Mouse (Mus musculus): ENCODE measurements around the gene Gm37240. TPM values are rescaled to one million over a fixed set of nuclear protein-coding genes. Genes with fewer than 3 reads are reported as not detected.

Gene Gm37240
- polyA plus RNA-seq, 1 experiment from 2014 or later: 0.11 TPM

- Histone ChIP-seq H3K27ac (replicated peaks; ENCODE audit: low read depth, low read length) (no peak overlapping the region), H3K4me1 (ENCODE audit: control insufficient read depth, insufficient read depth, low read length) (no peaks in the 10 kb centered on the region), H3K36me3 (ENCODE audit: control insufficient read depth, insufficient read depth, low read length) (no peaks in the 10 kb centered on the region), H3K9me3 (ENCODE audit: control insufficient read depth, low read length) (no peaks in the 10 kb centered on the region), H3K4me2 (ENCODE audit: low read length) (no peak overlapping the region), H3K9ac (replicated peaks; ENCODE audit: low read length) (no peak overlapping the region), H3K27me3 (ENCODE audit: control insufficient read depth, insufficient read depth, low read length) (no peaks in the 10 kb centered on the region), H3K4me3 (replicated peaks; ENCODE audit: low read depth, low read length) (no peak overlapping the region)
- 88% methylated on average over 6 of the region's 6 CpGs for WGBS
- DNase-seq: no peak
- ATAC-seq (ENCODE audit: low FRiP score, low TSS enrichment): no peak
Observed at GRCm38 (mm10) chr3:85148038-85148550, 739.2 kb downstream of the Gm37240 start.

- H3K4me2 ChIP-seq (ENCODE audit: low read length): no peak overlapping the region
- 46% methylated on average over 7 of the region's 7 CpGs for WGBS
- no peak for ATAC-seq (ENCODE audit: low FRiP score, low TSS enrichment)
- H3K4me3 ChIP-seq (replicated peaks; ENCODE audit: low read depth, low read length): no peak overlapping the region
- H3K4me1 ChIP-seq (ENCODE audit: control insufficient read depth, insufficient read depth, low read length): no peaks in the 10 kb centered on the region
- H3K27ac ChIP-seq (replicated peaks; ENCODE audit: low read depth, low read length): no peak overlapping the region
- no peaks in the 10 kb centered on the region for H3K27me3 ChIP-seq (ENCODE audit: control insufficient read depth, insufficient read depth, low read length)
- H3K9ac ChIP-seq (replicated peaks; ENCODE audit: low read length): no peak overlapping the region
- H3K9me3 ChIP-seq (ENCODE audit: control insufficient read depth, low read length): no peaks in the 10 kb centered on the region
- no peak for DNase-seq
- H3K36me3 ChIP-seq (ENCODE audit: control insufficient read depth, insufficient read depth, low read length): no peaks in the 10 kb centered on the region
Observed at GRCm38 (mm10) chr3:85145568-85145967, 741.8 kb downstream of the Gm37240 start.

GRCm38 (mm10) chr3:85145076-85145475 is 742.2 kb downstream of the Gm37240 start:
- Histone ChIP-seq H3K4me3 (replicated peaks; ENCODE audit: low read depth, low read length) (no peak overlapping the region), H3K27me3 (ENCODE audit: control insufficient read depth, insufficient read depth, low read length) (no peaks in the 10 kb centered on the region), H3K36me3 (ENCODE audit: control insufficient read depth, insufficient read depth, low read length) (no peaks in the 10 kb centered on the region), H3K4me2 (ENCODE audit: low read length) (no peak overlapping the region), H3K27ac (replicated peaks; ENCODE audit: low read depth, low read length) (no peak overlapping the region), H3K9ac (replicated peaks; ENCODE audit: low read length) (no peak overlapping the region), H3K4me1 (ENCODE audit: control insufficient read depth, insufficient read depth, low read length) (no peaks in the 10 kb centered on the region), H3K9me3 (ENCODE audit: control insufficient read depth, low read length) (no peaks in the 10 kb centered on the region)
- DNase-seq (no peak), ATAC-seq (ENCODE audit: low FRiP score, low TSS enrichment) (no peak)
- WGBS: 90% methylated on average over 4 of the region's 4 CpGs

- Histone ChIP-seq H3K27me3 (ENCODE audit: control insufficient read depth, insufficient read depth, low read length) (no peaks in the 10 kb centered on the region), H3K4me3 (replicated peaks; ENCODE audit: low read depth, low read length) (no peak overlapping the region), H3K4me1 (ENCODE audit: control insufficient read depth, insufficient read depth, low read length) (no peaks in the 10 kb centered on the region), H3K27ac (replicated peaks; ENCODE audit: low read depth, low read length) (no peak overlapping the region), H3K4me2 (ENCODE audit: low read length) (no peak overlapping the region), H3K36me3 (ENCODE audit: control insufficient read depth, insufficient read depth, low read length) (no peaks in the 10 kb centered on the region), H3K9me3 (ENCODE audit: control insufficient read depth, low read length) (no peaks in the 10 kb centered on the region), H3K9ac (replicated peaks; ENCODE audit: low read length) (no peak overlapping the region)
- ATAC-seq (ENCODE audit: low FRiP score, low TSS enrichment): no peak
- WGBS: 86% methylated on average over 3 of the region's 3 CpGs
- DNase-seq: no peak
Observed at GRCm38 (mm10) chr3:85144425-85144824, 742.9 kb downstream of the Gm37240 start.

- Histone ChIP-seq H3K4me1 (ENCODE audit: control insufficient read depth, insufficient read depth, low read length) (no peaks in the 10 kb centered on the region), H3K9me3 (ENCODE audit: control insufficient read depth, low read length) (no peaks in the 10 kb centered on the region), H3K4me2 (ENCODE audit: low read length) (no peak overlapping the region), H3K36me3 (ENCODE audit: control insufficient read depth, insufficient read depth, low read length) (no peaks in the 10 kb centered on the region), H3K27ac (replicated peaks; ENCODE audit: low read depth, low read length) (no peak overlapping the region), H3K4me3 (replicated peaks; ENCODE audit: low read depth, low read length) (no peak overlapping the region), H3K9ac (replicated peaks; ENCODE audit: low read length) (no peak overlapping the region), H3K27me3 (ENCODE audit: control insufficient read depth, insufficient read depth, low read length) (no peaks in the 10 kb centered on the region)
- ATAC-seq (ENCODE audit: low FRiP score, low TSS enrichment): no peak
- DNase-seq: peak; percentile 23
- 20% methylated on average over 7 of the region's 7 CpGs for WGBS
Observed at GRCm38 (mm10) chr3:85140488-85140887, 746.8 kb downstream of the Gm37240 start.

GRCm38 (mm10) chr3:85138407-85138806 is 748.9 kb downstream of the Gm37240 start:
- no peak overlapping the region for H3K9ac ChIP-seq (replicated peaks; ENCODE audit: low read length)
- 0 out of 2 replicates have a peak, but pooled peaks cover 3% of the 10 kb centered on the region for H3K4me1 ChIP-seq (ENCODE audit: control insufficient read depth, insufficient read depth, low read length)
- no peaks in the 10 kb centered on the region for H3K27me3 ChIP-seq (ENCODE audit: control insufficient read depth, insufficient read depth, low read length)
- 26% methylated on average over 2 of the region's 2 CpGs for WGBS
- no peak overlapping the region for H3K4me3 ChIP-seq (replicated peaks; ENCODE audit: low read depth, low read length)
- H3K27ac ChIP-seq (replicated peaks; ENCODE audit: low read depth, low read length): no peak overlapping the region
- no peak overlapping the region for H3K4me2 ChIP-seq (ENCODE audit: low read length)
- ATAC-seq (ENCODE audit: low FRiP score, low TSS enrichment) (no peak), DNase-seq (no peak)
- no peaks in the 10 kb centered on the region for H3K36me3 ChIP-seq (ENCODE audit: control insufficient read depth, insufficient read depth, low read length)
- H3K9me3 ChIP-seq (ENCODE audit: control insufficient read depth, low read length): no peaks in the 10 kb centered on the region

- 69% methylated on average over 4 of the region's 4 CpGs for WGBS
- ATAC-seq (ENCODE audit: low FRiP score, low TSS enrichment): no peak
Observed at GRCm38 (mm10) chr3:85133561-85133960, 753.8 kb downstream of the Gm37240 start.

GRCm38 (mm10) chr3:85131878-85132277 is 755.4 kb downstream of the Gm37240 start:
- no peak for ATAC-seq (ENCODE audit: low FRiP score, low TSS enrichment)
- no peaks in the 10 kb centered on the region for H3K27me3 ChIP-seq (ENCODE audit: control insufficient read depth, insufficient read depth, low read length)

More at GRCm38 (mm10) chr3:85133561-85133960, 753.8 kb downstream of the Gm37240 start:
- Histone ChIP-seq H3K9me3 (ENCODE audit: control insufficient read depth, low read length) (no peaks in the 10 kb centered on the region), H3K4me1 (ENCODE audit: control insufficient read depth, insufficient read depth, low read length) (0 out of 2 replicates have a peak, but pooled peaks cover 3% of the 10 kb centered on the region), H3K36me3 (ENCODE audit: control insufficient read depth, insufficient read depth, low read length) (no peaks in the 10 kb centered on the region), H3K9ac (replicated peaks; ENCODE audit: low read length) (no peak overlapping the region), H3K4me2 (ENCODE audit: low read length) (no peak overlapping the region), H3K27me3 (ENCODE audit: control insufficient read depth, insufficient read depth, low read length) (no peaks in the 10 kb centered on the region), H3K4me3 (replicated peaks; ENCODE audit: low read depth, low read length) (no peak overlapping the region), H3K27ac (replicated peaks; ENCODE audit: low read depth, low read length) (no peak overlapping the region)
- DNase-seq: no peak

GRCm38 (mm10) chr3:85128546-85128945 is 758.8 kb downstream of the Gm37240 start:
- DNase-seq (no peak), ATAC-seq (ENCODE audit: low FRiP score, low TSS enrichment) (no peak)
- H3K36me3 ChIP-seq (ENCODE audit: control insufficient read depth, insufficient read depth, low read length): no peaks in the 10 kb centered on the region
- H3K9me3 ChIP-seq (ENCODE audit: control insufficient read depth, low read length): no peaks in the 10 kb centered on the region
- 88% methylated on average over 8 of the region's 8 CpGs for WGBS
- H3K27me3 ChIP-seq (ENCODE audit: control insufficient read depth, insufficient read depth, low read length): no peaks in the 10 kb centered on the region
- no peaks in the 10 kb centered on the region for H3K4me1 ChIP-seq (ENCODE audit: control insufficient read depth, insufficient read depth, low read length)
- no peak overlapping the region for H3K27ac ChIP-seq (replicated peaks; ENCODE audit: low read depth, low read length)
- no peak overlapping the region for H3K4me2 ChIP-seq (ENCODE audit: low read length)
- no peak overlapping the region for H3K9ac ChIP-seq (replicated peaks; ENCODE audit: low read length)
- H3K4me3 ChIP-seq (replicated peaks; ENCODE audit: low read depth, low read length): no peak overlapping the region

More at GRCm38 (mm10) chr3:85131878-85132277, 755.4 kb downstream of the Gm37240 start:
- Histone ChIP-seq H3K4me1 (ENCODE audit: control insufficient read depth, insufficient read depth, low read length) (0 out of 2 replicates have a peak, but pooled peaks cover 3% of the 10 kb centered on the region), H3K9ac (replicated peaks; ENCODE audit: low read length) (no peak overlapping the region), H3K27ac (replicated peaks; ENCODE audit: low read depth, low read length) (no peak overlapping the region), H3K4me2 (ENCODE audit: low read length) (no peak overlapping the region), H3K36me3 (ENCODE audit: control insufficient read depth, insufficient read depth, low read length) (no peaks in the 10 kb centered on the region), H3K4me3 (replicated peaks; ENCODE audit: low read depth, low read length) (no peak overlapping the region), H3K9me3 (ENCODE audit: control insufficient read depth, low read length) (no peaks in the 10 kb centered on the region)
- DNase-seq: no peak
- 88% methylated on average over 7 of the region's 7 CpGs for WGBS

All from midbrain, embryonic 14.5 days (tissue).